Mouse (Mus musculus): ENCODE results near the gene Ikbke.
"Not testable (repeated sequence)": the region's sequence is repeated elsewhere in the genome, so short reads cannot be mapped to it uniquely, and the experiment has no call there.

Gene Ikbke

DNA sequence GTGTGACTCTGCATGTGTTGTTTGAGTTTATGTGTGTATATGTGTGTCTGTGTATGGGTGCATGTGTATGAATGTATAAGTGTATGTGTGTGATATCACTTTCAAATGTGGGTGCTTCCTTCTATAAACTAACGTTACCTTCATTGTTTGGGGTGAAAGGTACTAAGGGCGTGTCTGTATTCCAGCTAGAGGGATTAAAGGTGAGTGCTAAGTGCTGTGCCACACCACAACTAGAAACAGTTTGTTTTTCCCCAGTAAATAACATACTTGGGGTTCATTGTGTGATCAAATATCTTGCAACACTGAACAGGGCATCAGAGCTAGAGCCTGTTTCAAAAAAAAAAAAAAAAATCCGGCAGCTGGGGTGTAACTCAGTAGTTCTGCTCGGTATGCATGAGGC, 2.3 kb upstream of the Ikbke start:
- DNase-seq (ENCODE audit: low read depth, low spot score) = no peak

DNA sequence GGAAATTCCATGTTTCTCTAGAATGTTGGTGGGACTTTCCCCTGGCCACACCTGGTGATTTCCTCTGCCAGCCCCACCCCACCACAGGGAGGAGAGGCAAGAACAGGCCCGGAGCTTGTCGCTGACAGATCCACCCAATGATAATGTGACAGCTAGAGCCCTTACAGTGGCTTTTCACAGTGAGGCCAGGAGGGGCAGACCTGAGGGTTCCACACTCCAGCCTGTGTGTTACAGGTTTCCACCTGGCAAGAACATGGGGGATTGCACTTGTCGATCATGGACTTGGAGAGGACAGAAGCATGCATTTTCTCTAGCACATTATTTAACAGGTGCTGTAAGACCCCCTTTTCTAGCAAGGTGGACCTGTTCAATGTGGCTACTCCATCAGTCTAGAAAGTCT, 874 bp upstream of the Ikbke start:
- no peak for DNase-seq (ENCODE audit: low read depth, low spot score)

- DNase-seq (ENCODE audit: low read depth, low spot score) = no peak
Observed at GRCm38 (mm10) chr1:131278606-131279455, 575 bp downstream of the Ikbke start.

DNA sequence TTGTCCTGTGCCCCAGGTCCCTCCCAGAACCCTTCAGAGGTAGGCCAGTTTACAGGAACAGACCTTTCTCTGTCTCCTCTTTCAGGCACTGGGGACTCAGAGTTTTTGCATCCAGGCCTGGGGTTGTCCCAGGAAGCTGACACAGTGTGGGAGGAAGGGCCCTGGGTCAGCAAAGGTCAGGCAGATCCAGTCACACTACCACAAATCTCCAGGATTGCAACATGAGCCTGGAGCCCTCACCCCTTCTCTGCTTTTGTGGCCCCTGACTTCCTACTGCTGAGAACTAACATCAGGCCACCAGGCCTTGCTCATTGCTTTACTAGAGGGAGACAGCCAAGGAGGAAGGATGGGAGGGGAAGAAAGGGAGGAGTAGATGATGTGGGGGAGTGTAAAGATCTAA, 2.6 kb downstream of the Ikbke start:
- no peak for DNase-seq (ENCODE audit: low read depth, low spot score)

DNA sequence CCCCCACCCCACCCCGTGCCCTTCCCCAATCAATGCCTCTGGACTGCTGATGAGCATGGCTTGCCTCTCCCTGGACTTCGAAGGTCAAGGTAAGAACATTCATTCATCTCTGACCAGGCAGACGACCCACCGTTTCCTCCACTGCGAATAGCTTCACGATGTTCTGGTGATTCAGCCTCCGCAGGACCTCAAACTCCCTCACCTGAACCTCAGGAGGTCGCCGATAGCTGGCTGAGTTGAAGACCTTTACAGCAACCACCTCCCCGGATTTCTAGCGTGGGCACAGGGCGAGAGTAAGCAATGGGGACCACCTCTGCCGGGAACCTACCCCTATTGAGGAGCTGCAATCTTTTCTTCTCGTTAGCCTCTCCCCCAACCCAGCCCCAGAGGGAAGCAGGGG, 3.8 kb downstream of the Ikbke start:
- no peak for DNase-seq (ENCODE audit: low read depth, low spot score)

GRCm38 (mm10) chr1:131274725-131275539, 4.5 kb downstream of the Ikbke start:
- no peak for DNase-seq (ENCODE audit: low read depth, low spot score)

- DNase-seq (ENCODE audit: low read depth, low spot score) = peak; percentile 52
Observed at GRCm38 (mm10) chr1:131269797-131270578, 9.4 kb downstream of the Ikbke start.

GRCm38 (mm10) chr1:131268776-131269175, 10.6 kb downstream of the Ikbke start:
- DNase-seq (ENCODE audit: low read depth, low spot score) = no peak

DNA sequence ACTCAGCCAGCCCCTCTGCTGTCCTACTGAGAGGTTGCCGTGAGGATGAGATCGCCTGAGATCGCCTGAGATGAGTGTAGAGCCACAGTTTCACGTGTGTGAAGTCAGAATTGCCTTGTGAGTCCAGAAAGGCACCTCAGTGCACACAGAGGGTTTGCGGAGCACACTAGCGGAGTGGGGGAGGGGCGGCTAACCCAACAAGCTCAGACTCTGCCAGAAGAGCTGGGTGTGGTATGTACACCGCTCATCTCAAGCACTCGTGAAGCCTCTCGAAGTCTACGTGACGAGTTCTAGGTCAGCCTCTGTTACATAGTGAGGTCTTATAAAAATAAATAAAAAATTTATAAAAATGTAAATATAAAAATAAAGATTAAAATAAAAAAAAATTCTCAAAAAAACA, 15.5 kb downstream of the Ikbke start:
- no peak for DNase-seq (ENCODE audit: low read depth, low spot score)

- peak; percentile 44 for DNase-seq (ENCODE audit: low read depth, low spot score)
Observed at GRCm38 (mm10) chr1:131260309-131260656, 19.1 kb downstream of the Ikbke start.

DNA sequence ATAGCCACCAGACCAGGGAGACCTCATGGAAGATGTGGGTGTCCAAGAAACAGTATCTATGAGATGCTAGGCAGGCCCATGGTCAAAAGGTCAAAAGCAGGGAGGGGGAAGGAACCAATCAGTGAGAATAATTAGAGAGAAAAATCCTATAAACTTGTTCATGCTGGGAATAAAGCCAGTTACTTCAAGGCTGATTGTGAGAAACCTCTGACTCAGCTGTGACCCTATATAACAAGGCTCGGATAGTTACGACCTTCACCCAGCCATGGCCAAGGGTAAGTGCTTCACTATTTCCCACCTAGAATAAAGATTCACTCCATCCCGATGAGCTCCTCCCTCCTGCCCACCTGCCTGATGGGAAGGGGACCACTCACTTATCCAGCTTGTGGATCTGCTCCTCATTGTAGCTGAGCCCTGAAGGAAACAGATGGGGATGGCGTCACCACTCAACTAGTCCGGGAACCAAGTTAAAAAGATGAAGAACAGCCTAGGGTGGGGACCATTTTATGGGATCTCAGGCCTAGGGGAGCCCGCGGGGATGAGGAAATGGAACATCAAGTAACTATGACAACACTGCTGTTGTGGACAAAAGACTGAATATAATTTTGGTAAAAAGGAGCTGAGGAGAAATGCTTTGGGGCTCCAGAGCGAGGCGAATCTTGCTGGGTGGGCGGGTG, 19.6 kb downstream of the Ikbke start:
- no peak for DNase-seq (ENCODE audit: low read depth, low spot score)

GRCm38 (mm10) chr1:131257288-131257687, 22.1 kb downstream of the Ikbke start:
- DNase-seq (ENCODE audit: low read depth, low spot score) = no peak

GRCm38 (mm10) chr1:131252516-131253250, 26.7 kb downstream of the Ikbke start:
- DNase-seq (ENCODE audit: low read depth, low spot score) = not testable (repeated sequence)

DNA sequence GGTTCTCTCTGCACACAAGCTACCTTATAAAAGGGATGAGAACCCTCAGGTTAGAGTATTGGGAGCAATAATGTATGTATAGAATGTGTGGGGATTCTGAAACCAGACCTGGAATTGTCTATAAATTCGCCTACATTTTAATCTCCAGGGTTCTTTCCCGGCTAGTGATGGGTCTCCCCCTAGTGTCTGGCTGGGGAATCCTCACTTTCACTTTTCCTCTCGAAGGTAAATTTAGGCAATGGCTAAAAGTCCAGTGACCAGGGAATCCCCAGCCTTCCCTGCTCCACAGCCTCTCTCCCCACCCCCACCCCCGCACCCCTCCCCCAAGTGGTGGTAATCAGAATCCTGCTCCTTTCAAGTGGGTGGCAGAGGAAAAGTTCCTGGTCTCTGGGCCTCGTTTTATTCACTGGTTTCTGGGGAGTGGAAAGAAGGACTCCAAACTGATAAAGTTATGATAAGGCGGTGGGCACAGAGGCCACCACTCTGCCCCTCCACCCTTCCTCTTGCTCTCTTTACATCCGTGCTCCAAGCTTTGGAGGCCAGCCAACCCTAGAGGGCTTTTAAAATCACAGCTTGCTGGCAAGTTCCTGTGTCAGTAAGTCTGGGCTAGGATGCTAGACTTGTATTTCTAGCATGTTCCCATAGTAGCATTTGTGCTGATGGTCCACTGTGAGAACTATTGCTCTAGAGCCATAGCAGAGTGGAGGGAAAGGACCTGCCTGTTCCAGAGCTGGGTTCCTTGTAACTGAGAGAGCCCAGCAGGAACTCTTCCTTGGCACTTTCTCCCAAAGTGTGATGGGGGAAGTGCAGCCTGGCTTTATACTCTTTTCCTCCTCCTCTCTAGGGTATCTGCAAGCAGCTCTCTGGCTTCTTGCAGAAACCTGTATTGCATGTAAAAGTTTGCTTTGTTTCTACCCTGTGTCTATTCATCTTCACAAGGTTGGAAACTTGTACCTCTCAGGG, 32.7 kb downstream of the Ikbke start:
- no peak for DNase-seq (ENCODE audit: low read depth, low spot score)

DNA sequence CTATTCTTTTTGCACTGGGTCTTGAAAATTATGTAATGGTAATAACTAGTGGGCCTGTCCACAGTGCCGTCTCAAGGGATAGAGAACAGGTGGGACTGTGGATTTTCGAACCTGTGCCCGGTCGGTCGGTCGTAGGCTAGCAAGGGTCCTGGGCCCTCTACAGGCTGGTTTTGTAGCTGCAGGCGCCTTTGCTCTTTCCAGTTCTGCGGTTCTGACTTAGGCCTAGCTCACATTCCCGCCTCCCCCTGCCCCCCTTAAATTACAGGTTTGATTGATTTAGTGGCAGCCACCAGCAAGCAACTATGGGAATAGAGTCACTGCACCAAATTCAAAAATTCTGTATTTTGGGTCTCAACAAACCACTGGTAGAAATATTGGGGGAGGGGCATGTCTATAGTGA, 33.5 kb downstream of the Ikbke start:
- no peak for DNase-seq (ENCODE audit: low read depth, low spot score)

GRCm38 (mm10) chr1:131245089-131245856, 34.1 kb downstream of the Ikbke start, which contains the start of gene Rassf5:
Rassf5 (minus strand) TSS chr1:131245258.
- no peak for DNase-seq (ENCODE audit: low read depth, low spot score)

DNA sequence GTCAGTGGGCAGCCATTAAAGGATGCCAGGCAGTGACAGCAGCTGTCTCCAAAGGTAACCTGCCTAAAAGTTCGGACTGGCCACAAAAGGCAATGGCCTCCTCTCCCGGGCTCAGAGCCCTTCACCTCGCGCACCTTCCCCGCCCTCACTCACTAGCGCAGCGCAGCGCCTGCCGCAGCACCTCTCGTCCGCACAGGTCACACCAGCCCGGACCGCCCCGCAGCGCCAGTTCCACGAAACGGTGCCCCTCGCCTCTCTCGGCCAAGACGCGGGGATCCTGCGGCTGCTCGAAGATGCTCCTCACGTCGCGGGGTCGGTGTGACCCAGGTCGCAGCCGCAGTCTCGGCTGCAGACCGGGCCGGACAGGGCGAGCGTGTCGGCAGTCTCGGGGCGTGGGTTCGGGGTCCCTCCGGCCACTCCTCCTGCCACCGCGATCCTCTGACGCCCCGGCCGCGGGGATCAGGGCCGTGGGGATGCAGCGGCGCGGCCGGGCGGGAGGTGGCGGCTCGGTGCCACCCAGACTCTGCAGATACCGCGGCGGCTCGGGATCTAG, 34.8 kb downstream of the Ikbke start:
- DNase-seq (ENCODE audit: low read depth, low spot score) = no peak

DNA sequence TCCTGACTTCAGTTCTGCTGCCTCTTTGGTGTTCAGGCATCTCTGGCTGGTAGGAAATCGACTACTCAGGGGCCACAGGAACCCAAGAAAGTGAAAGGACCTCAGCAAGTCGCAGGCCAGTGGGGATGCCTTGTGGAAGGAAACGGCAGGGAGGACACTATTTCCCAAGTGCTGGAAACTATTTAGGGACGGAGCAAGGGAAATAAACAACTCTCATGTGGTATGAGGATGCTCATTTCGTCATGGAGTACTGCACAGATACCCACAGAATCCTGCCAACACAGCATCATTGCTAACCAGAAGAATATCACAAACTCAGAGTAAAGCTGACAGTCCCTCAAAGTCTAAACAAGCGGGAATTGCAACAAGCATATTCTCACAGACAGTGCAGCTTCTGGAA, 36.5 kb downstream of the Ikbke start:
- DNase-seq (ENCODE audit: low read depth, low spot score) = no peak
